Mouse (Mus musculus): ENCODE results near the gene Gm3269. TPM values are rescaled to one million over a fixed set of nuclear protein-coding genes. Genes with fewer than 3 reads are reported as not detected.
"Not testable (repeated sequence)": the region's sequence is repeated elsewhere in the genome, so short reads cannot be mapped to it uniquely, and the experiment has no call there.

Gene Gm3269
- polyA plus RNA-seq (2015; fragmentation: Nextera tagmentation; extraction: Ambion mirVana) = not detected in 2 replicates

DNA sequence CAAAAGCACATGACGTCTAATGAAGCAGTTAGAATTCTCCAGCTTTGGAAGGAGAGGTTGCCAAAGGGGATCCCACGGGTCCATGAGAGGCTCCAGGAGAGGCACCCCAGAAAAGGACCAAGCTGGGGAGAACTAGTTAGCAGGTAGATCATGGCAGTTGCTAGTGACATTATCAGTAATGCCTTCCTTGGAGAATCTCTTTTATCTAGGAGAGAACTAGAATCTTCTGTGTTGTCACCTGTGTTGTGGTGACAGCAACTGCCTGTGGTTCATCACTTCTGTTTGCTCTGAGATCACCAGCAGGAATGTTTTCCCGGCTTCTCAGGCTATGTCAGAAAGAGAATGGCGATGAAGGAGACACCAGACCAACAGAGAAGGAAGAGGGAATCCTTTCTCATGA lies at the start of gene Gm3269:
TSS of gene Gm3269 (plus strand) at position 301 of the 400 bp plus-strand sequence.
- not testable (repeated sequence) for H3K4me1 ChIP-seq (replicated peaks); H3K9ac ChIP-seq; H3K27ac ChIP-seq (replicated peaks); H3K27me3 ChIP-seq; H3K9me3 ChIP-seq; ATAC-seq (ENCODE audit: low FRiP score, low read depth); H3K4me3 ChIP-seq; H3K36me3 ChIP-seq; H3K4me2 ChIP-seq
- no CpG with 5 or more reads among the region's 4 CpGs for WGBS

DNA sequence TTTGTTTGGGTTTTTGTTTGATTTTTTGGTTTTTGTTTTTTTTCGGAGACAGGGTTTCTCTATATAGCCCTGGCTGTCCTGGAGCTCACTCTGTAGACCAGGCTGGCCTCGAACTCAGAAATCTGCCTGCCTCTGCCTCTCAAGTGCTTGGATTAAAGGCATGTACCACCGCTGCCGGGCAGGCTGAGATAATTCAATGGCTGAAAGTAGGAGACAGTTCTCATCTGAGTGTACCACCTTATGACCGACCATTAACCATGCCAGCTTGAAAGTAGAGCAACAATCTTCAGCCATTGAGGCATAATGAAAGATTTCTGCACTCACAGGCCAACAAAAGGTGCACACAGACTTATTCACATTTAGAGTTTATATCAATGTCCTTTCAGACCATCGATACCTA lies 31.5 kb upstream of the Gm3269 start:
- H3K9me3 ChIP-seq; H3K36me3 ChIP-seq; ATAC-seq (ENCODE audit: low FRiP score, low read depth); H3K4me1 ChIP-seq (replicated peaks); H3K27ac ChIP-seq (replicated peaks); H3K4me3 ChIP-seq; H3K27me3 ChIP-seq; H3K9ac ChIP-seq; H3K4me2 ChIP-seq: not testable (repeated sequence)
- 88% methylated on average over 6 of the region's 6 CpGs for whole genome bisulfite sequencing

DNA sequence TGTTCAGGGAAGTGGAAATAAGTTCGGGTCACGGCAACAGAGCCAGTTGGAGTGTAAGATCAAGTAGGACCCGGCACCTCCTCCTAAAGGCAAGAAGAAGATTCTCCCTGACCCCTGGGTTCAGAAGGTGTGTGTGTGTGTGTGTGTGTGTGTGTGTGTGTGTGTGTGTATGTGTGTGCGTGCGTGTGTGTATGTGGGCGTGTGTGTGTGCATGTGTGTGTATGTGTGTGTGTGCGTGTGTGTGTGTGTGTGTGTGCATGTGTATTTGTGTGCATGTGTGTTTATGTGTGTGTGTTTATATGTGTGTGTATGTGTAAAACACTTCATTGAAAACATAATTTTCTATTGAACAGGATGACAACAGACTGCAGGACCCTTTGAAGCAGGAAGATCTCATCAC lies 16.0 kb upstream of the Gm3269 start:
- not testable (repeated sequence) for ATAC-seq (ENCODE audit: low FRiP score, low read depth); H3K4me2 ChIP-seq; H3K27me3 ChIP-seq; H3K4me3 ChIP-seq; H3K9ac ChIP-seq; H3K36me3 ChIP-seq; H3K9me3 ChIP-seq; H3K4me1 ChIP-seq (replicated peaks); H3K27ac ChIP-seq (replicated peaks)
- 88% methylated on average over 4 of the region's 7 CpGs for WGBS

DNA sequence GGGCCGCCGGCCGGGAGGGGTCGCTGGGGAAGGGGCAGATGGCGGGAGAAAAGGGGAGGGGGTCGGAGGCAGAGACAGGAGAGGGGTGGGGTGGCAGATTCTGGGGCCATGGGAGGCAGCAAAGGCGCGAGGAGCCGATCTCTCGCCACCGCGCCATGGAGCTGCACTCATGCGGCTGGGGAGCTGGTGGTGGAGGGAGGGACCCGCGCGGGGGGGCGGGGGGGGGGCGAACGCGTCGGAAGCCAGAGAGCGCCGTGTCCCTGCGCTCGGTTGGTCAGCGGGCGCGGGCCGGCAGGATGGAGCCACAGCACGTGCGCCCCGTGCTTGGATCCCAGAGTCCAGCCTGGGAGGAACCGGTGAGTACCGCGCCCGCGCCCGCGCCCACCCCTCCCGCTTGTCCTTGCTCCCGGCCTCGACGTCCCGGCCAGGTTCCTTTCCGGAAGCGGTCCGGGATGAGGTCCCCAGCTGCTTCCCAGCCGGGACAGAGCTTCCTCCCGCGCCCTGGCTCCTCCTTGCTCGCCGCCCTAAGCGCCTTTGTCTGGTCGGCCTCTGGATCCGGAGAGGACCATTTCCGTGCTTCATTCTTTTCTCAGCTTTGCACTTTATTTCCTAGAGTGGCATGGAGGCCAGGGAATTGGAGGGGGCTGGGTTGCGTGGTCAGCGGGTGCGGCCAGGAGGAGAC lies 17.5 kb downstream of the Gm3269 start, which contains the start of gene Gm3264:
TSS of gene Gm3264 (plus strand) at position 278 of the 682 bp plus-strand sequence.
- H3K27me3 ChIP-seq; H3K9me3 ChIP-seq; ATAC-seq (ENCODE audit: low FRiP score, low read depth); H3K4me1 ChIP-seq (replicated peaks); H3K36me3 ChIP-seq: not testable (repeated sequence)
- H3K4me3 ChIP-seq = peak within 1 kb of the TSS; percentile 47
- WGBS = 4% methylated on average over 37 of the region's 59 CpGs
- peak within 1 kb of the TSS; percentile 53 for H3K4me2 ChIP-seq
- peak within 1 kb of the TSS; percentile 48 for H3K9ac ChIP-seq
- peak within 1 kb of the TSS; percentile 67 for H3K27ac ChIP-seq (replicated peaks)

DNA sequence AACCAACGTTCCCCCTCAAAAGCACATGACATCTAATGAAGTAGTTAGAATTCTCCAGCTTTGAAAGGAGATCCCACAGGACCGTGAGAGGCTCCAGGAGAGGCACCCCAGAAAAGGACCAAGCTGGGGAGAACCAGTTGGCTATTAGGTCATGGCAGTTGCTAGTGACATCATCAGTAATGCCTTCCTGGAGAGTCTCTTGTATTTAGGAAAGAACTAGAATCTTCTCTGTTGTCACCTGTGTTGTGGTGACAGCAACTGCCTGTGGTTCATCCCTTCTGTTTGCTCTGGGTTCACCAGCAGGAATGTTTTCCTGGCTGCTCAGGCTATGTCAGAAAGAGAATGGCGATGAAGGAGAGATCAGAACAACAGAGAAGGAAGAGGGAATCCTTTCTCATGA lies 54.2 kb downstream of the Gm3269 start, which contains the start of gene Gm3278:
TSS of gene Gm3278 (plus strand) at position 301 of the 400 bp plus-strand sequence.
- not testable (repeated sequence) for H3K4me3 ChIP-seq; H3K9me3 ChIP-seq; H3K27me3 ChIP-seq; H3K4me1 ChIP-seq (replicated peaks); H3K36me3 ChIP-seq; H3K9ac ChIP-seq; H3K27ac ChIP-seq (replicated peaks); ATAC-seq (ENCODE audit: low FRiP score, low read depth); H3K4me2 ChIP-seq
- WGBS = 50% methylated on average over 1 of the region's 3 CpGs

Other genes with a start within 250 kb of the Gm3269 start
- gene Gm8159, start 205.8 kb upstream of the Gm3269 start, polyA plus RNA-seq (2015; fragmentation: Nextera tagmentation; extraction: Ambion mirVana) = not detected in 2 replicates
- 1.0 and 1.9 TPM in 2 replicates for gene Gm3239, start 173.9 kb upstream of the Gm3269 start, polyA plus RNA-seq (2015; fragmentation: Nextera tagmentation; extraction: Ambion mirVana)
- not detected in 2 replicates for gene Gm7876, start 128.9 kb upstream of the Gm3269 start, polyA plus RNA-seq (2015; fragmentation: Nextera tagmentation; extraction: Ambion mirVana)
- 2.7 and 2.8 TPM in 2 replicates for gene Gm3252, start 111.3 kb upstream of the Gm3269 start, polyA plus RNA-seq (2015; fragmentation: Nextera tagmentation; extraction: Ambion mirVana)
- not detected in 2 replicates for gene Gm9602, start 61.8 kb upstream of the Gm3269 start, polyA plus RNA-seq (2015; fragmentation: Nextera tagmentation; extraction: Ambion mirVana)
- gene Gm3264, start 17.5 kb downstream of the Gm3269 start, polyA plus RNA-seq (2015; fragmentation: Nextera tagmentation; extraction: Ambion mirVana) = 3.0 and 3.4 TPM in 2 replicates
- gene Gm3278, start 54.3 kb downstream of the Gm3269 start, polyA plus RNA-seq (2015; fragmentation: Nextera tagmentation; extraction: Ambion mirVana) = not detected in 2 replicates
- gene Gm8297, start 145.8 kb downstream of the Gm3269 start, polyA plus RNA-seq (2015; fragmentation: Nextera tagmentation; extraction: Ambion mirVana) = 0.09 TPM in 1 of 2 replicates, not detected in the other
- gene Gm3298, start 177.8 kb downstream of the Gm3269 start, polyA plus RNA-seq (2015; fragmentation: Nextera tagmentation; extraction: Ambion mirVana) = not detected in 2 replicates
- gene 4930555G01Rik, start 212.5 kb downstream of the Gm3269 start, polyA plus RNA-seq (2015; fragmentation: Nextera tagmentation; extraction: Ambion mirVana) = not detected in 2 replicates
- gene Gm8281, start 232.9 kb downstream of the Gm3269 start, polyA plus RNA-seq (2015; fragmentation: Nextera tagmentation; extraction: Ambion mirVana) = 10.9 and 13.3 TPM in 2 replicates

Data from hindbrain, embryonic 15.5 days (tissue).